Mouse (Mus musculus) G1E-ER4 (cell line): ENCODE results near the gene Ttll3. TPM values are rescaled to one million over a fixed set of nuclear protein-coding genes. Genes with fewer than 3 reads are reported as not detected.

Experiments used
- GATA1 ChIP-seq: IDR thresholded peaks from one replicate; pipeline ENCODE4 v1.8.0; 2012; ENCODE audit warnings: low read length, inconsistent platforms
- polyA plus RNA-seq: library from polyadenylated mRNA; stranded (reverse); fragments of >175 nt; gene quantifications from 2 replicates; pipeline ENCODE4 v1.2.3, GENCODE M21; 2012

The Ttll3 gene
- polyA plus RNA-seq: 4.8 and 6.1 TPM in 2 replicates

- TF ChIP-seq GATA1: no peak
These were observed at the start of gene Ttll3 for GRCm38 (mm10) chr6:113388960-113389359. TSS of gene Ttll3 (plus strand) at chr6:113389260.

GRCm38 (mm10) chr6:113341574-113341973, 47.5 kb upstream of the Ttll3 start:
- TF ChIP-seq GATA1: no peak

- no peak for TF ChIP-seq GATA1
These were observed 46.8 kb upstream of the Ttll3 start for GRCm38 (mm10) chr6:113342297-113342696.

- no peak for TF ChIP-seq GATA1
These were observed 45.6 kb upstream of the Ttll3 start, which contains the start of gene Camk1 for GRCm38 (mm10) chr6:113343177-113344092. TSS of gene Camk1 (minus strand) at chr6:113343984.

GRCm38 (mm10) chr6:113344321-113344720, 44.7 kb upstream of the Ttll3 start:
- no peak for TF ChIP-seq GATA1

GRCm38 (mm10) chr6:113346897-113347296, 42.2 kb upstream of the Ttll3 start:
- TF ChIP-seq GATA1: no peak

GRCm38 (mm10) chr6:113350538-113350937, 38.5 kb upstream of the Ttll3 start:
- TF ChIP-seq GATA1: no peak

- TF ChIP-seq GATA1: no peak
These were observed 37.9 kb upstream of the Ttll3 start for GRCm38 (mm10) chr6:113351161-113351560.

- no peak for TF ChIP-seq GATA1
These were observed 37.4 kb upstream of the Ttll3 start for GRCm38 (mm10) chr6:113351653-113352052.

GRCm38 (mm10) chr6:113352820-113353219, 36.2 kb upstream of the Ttll3 start:
- TF ChIP-seq GATA1: no peak

- TF ChIP-seq GATA1: no peak
These were observed 35.4 kb upstream of the Ttll3 start for GRCm38 (mm10) chr6:113353696-113354095.

- no peak for TF ChIP-seq GATA1
These were observed 27.6 kb upstream of the Ttll3 start for GRCm38 (mm10) chr6:113361476-113361875.

- no peak for TF ChIP-seq GATA1
These were observed 26.8 kb upstream of the Ttll3 start for GRCm38 (mm10) chr6:113362241-113362640.

- TF ChIP-seq GATA1: no peak
These were observed 24.4 kb upstream of the Ttll3 start for GRCm38 (mm10) chr6:113364518-113365135.

- TF ChIP-seq GATA1: no peak
These were observed 22.4 kb upstream of the Ttll3 start for GRCm38 (mm10) chr6:113366639-113367038.

- no peak for TF ChIP-seq GATA1
These were observed 21.5 kb upstream of the Ttll3 start for GRCm38 (mm10) chr6:113367574-113367973.

GRCm38 (mm10) chr6:113368124-113368523, 20.9 kb upstream of the Ttll3 start:
- TF ChIP-seq GATA1: no peak

- TF ChIP-seq GATA1: no peak
These were observed 20.5 kb upstream of the Ttll3 start for GRCm38 (mm10) chr6:113368577-113368976.
